Mouse (Mus musculus): ENCODE data around the gene Slc5a10.

- TF ChIP-seq CTCF (IDR thresholded peaks at IDR 0.05; ENCODE audit: low read depth, low read length) = no peak
- TF ChIP-seq POLR2A (IDR thresholded peaks at IDR 0.05; ENCODE audit: borderline replicate concordance, low read depth, low read length) = no peak
Measured at GRCm38 (mm10) chr11:61751612-61752011, 31.0 kb upstream of the Slc5a10 start.
